Mouse (Mus musculus) forebrain, embryonic 12.5 days (tissue): Measurements from ENCODE around the gene Ovol1. TPM values are rescaled to one million over a fixed set of nuclear protein-coding genes. Genes with fewer than 3 reads are reported as not detected.

Experiments
- ATAC-seq: fragments of 200-750 bp; cut with Nextera tagmentation; 2 replicates; pipeline ENCODE4 v1.8.0; 2017; ENCODE audit warnings: moderate TSS enrichment; ENCODE audit not compliant: low FRiP score
- H3K27ac ChIP-seq: fragments of 300-500 bp; sonication (generic); 2 replicates; pipeline ENCODE4 v1.5.1; 2016; ENCODE audit warnings: mild to moderate bottlenecking
- H3K27me3 ChIP-seq: fragments of 300-500 bp; sonication (generic); 2 replicates; pipeline ENCODE4 v1.6.1; 2016; ENCODE audit warnings: mild to moderate bottlenecking
- H3K36me3 ChIP-seq: fragments of 300-500 bp; sonication (generic); replicated peaks from 2 replicates; pipeline ENCODE4 v1.6.1; 2016; ENCODE audit warnings: mild to moderate bottlenecking
- H3K4me1 ChIP-seq: fragments of 300-500 bp; sonication (generic); 2 replicates; pipeline ENCODE4 v1.6.1; 2016
- H3K4me2 ChIP-seq: fragments of 300-500 bp; sonication (generic); 2 replicates; pipeline ENCODE4 v1.6.1; 2016; ENCODE audit warnings: mild to moderate bottlenecking, moderate library complexity
- H3K4me3 ChIP-seq: fragments of 300-500 bp; sonication (generic); replicated peaks from 2 replicates; pipeline ENCODE4 v1.5.1; 2016; ENCODE audit warnings: mild to moderate bottlenecking
- H3K9ac ChIP-seq: fragments of 300-500 bp; sonication (generic); 2 replicates; pipeline ENCODE4 v1.6.1; 2016; ENCODE audit warnings: mild to moderate bottlenecking
- H3K9me3 ChIP-seq: fragments of 300-500 bp; sonication (generic); 2 replicates; pipeline ENCODE4 v1.6.1; 2016
- WGBS: fragments of 180-500 bp; shearing (Covaris S2); methylation state at CpG from one replicate; pipeline ENCODE4 v1.1.7; 2016; 5-methylcytosine and 5-hydroxymethylcytosine counted together
- polyA plus RNA-seq: library from polyadenylated mRNA; unstranded; fragments of >200 nt; fragmentation: Nextera tagmentation; extraction: Ambion mirVana; gene quantifications from 2 replicates; pipeline ENCODE4 v1.2.1, GENCODE M21; 2016

Ovol1 gene
- polyA plus RNA-seq, 1 experiment from 2014 or later: 0.22 TPM

DNA sequence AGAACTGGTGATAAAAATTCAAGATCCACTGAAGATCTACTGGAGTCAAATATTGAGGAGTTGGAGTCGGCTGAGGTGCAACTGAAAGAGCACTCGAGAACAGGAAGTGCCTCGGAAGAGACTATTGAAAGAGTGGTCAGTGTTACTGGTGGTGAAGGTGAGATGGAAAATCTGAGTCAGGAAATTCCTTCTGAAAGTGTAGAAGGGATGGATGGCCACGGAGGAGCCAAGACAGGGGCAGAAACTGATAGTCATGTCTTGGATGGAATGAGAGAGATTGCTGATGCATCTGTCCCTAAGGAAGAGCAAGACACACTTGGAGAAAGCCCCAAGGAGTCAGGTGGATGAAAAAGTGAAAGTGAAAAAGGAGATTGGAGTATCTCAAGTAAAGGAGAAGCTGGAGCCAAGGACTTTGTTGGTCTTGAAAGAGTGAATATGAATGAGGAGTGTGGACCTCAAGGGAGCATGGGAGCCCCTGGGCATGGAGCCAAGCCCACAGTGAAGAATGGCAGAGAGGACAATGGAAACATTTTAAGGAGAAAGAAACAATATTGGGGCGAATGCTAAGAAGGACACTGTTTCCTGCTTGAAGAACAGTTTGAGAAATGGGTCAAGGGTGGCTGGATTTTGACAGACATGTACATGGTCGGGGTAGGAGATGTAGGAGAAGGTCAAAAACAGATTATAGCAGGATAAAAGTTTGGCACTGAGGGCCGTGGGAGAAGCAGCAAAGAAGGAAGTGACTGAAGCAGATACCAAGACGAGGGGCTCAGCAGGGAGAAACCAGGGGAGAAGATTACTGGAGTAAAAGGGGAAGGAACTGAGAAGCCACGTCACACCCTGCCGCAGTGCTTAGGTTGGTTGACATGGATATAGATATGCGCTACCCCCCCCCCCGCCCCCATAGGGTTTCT is 48.1 kb downstream of the Ovol1 start:
- no peaks in the 10 kb centered on the region for H3K36me3 ChIP-seq
- no peak for ATAC-seq
- H3K9me3 ChIP-seq: no peaks in the 10 kb centered on the region
- peaks cover 22% of the 10 kb centered on the region for H3K4me1 ChIP-seq
- no peaks in the 10 kb centered on the region for H3K27me3 ChIP-seq
- H3K27ac ChIP-seq: no peak overlapping the region
- 83% methylated on average over 12 of the region's 12 CpGs for WGBS
- H3K4me2 ChIP-seq: no peak overlapping the region
- H3K9ac ChIP-seq: no peak overlapping the region
- no peak overlapping the region for H3K4me3 ChIP-seq

- no peaks in the 10 kb centered on the region for H3K27me3 ChIP-seq
- peaks cover 22% of the 10 kb centered on the region for H3K4me1 ChIP-seq
- no peaks in the 10 kb centered on the region for H3K9me3 ChIP-seq
- peak overlapping the region; percentile 45 for H3K4me3 ChIP-seq
- no peak for ATAC-seq
- H3K27ac ChIP-seq: no peak overlapping the region
- no peaks in the 10 kb centered on the region for H3K36me3 ChIP-seq
- H3K4me2 ChIP-seq: peak overlapping the region; percentile 67
- H3K9ac ChIP-seq: peak overlapping the region; percentile 51
- 55% methylated on average over 15 of the region's 15 CpGs for WGBS
These were observed 49.3 kb downstream of the Ovol1 start for GRCm38 (mm10) chr19:5511074-5511632.

DNA sequence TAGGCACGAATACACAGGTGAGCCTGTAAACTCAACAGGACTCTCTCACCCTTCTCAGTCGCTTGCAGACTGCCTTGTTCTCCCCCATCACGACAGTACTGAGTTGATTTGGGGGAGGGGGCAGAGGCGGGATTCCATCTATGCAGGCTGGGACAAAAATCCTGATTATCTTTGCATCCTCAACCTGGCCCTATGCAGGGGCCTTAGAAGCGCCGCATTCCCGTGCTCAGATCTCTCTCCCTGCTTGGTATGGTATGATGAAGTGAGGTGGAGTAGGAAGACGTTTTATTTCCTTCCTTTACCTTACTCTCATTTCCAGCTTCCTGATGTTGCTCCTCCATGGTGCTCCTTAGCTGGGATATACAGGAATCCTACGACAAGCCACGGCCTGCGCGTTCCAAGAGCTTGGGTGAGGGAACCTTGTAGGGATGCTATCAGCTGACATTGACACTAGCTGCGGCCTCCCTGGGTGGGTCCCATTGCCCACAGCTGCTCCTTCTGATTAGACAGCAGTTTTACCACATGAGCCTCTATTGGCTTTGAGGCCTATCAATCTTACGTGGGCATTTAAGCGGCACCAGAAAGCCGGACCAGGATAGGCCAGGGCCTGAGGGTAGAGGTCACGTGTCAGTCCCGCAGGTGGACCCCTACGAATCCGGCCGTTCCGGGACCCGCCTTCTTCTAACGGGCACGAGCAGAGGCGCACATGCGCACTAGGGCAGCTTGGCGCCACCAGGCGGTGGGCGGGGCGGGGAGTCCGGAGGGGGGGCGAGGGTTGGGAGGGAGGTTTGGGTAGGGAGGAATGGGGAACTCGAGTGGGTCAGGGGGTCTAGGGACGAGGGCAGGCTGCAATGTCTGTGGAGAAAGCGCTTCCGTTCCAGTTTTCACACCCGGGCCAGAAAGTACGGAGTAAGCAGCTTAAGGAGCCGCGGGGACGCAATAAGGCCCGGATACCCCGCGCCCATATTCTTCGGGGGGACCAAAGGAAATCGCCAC is 50.1 kb downstream of the Ovol1 start, which contains the start of gene Snx32:
Gene Snx32, minus strand, starts transcription at position 508 of the 996 bp plus-strand sequence.
- H3K27me3 ChIP-seq: no peaks in the 10 kb centered on the region
- H3K9ac ChIP-seq: peak within 1 kb of the TSS; percentile 56
- peak; percentile 100 for ATAC-seq
- peaks cover 22% of the 10 kb centered on the region for H3K4me1 ChIP-seq
- peak within 1 kb of the TSS; percentile 45 for H3K4me3 ChIP-seq
- peak within 1 kb of the TSS; percentile 67 for H3K4me2 ChIP-seq
- no peaks in the 10 kb centered on the region for H3K36me3 ChIP-seq
- H3K27ac ChIP-seq: peak within 1 kb of the TSS; percentile 56
- 3% methylated on average over 47 of the region's 47 CpGs for WGBS
- H3K9me3 ChIP-seq: no peaks in the 10 kb centered on the region

DNA sequence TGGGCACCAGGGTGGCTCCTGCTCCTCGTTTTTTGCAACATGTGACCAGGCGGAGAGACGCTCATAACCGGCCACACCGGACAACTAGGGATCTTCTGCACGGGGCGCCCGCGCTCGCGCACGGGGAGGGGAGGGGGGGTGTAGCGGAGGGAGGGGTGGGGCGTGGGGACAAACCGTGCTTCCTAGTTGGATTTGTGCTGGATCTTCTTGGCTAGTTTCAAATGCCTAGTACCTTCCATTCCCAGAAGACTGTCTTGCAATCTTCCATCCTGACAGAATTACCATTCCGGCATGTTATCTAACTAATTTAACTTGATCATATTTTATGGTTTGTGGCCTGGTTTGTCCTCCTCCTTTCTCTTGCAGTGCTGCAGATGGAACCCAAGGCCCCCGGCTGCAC is 56.8 kb downstream of the Ovol1 start, which contains the start of gene 1700020D05Rik:
Gene 1700020D05Rik, minus strand, starts transcription at position 101 of the 400 bp plus-strand sequence.
- H3K36me3 ChIP-seq: peaks cover 9% of the 10 kb centered on the region; the same call in 1 of the 2 replicates
- no peaks in the 10 kb centered on the region for H3K9me3 ChIP-seq
- no peaks in the 10 kb centered on the region for H3K4me1 ChIP-seq
- no peak within 1 kb of the TSS for H3K4me2 ChIP-seq
- no peak within 1 kb of the TSS for H3K9ac ChIP-seq
- WGBS: 52% methylated on average over 17 of the region's 17 CpGs
- ATAC-seq: no peak
- H3K4me3 ChIP-seq: no peak within 1 kb of the TSS
- no peak within 1 kb of the TSS for H3K27ac ChIP-seq
- no peaks in the 10 kb centered on the region for H3K27me3 ChIP-seq

GRCm38 (mm10) chr19:5500330-5500875 is 60.0 kb downstream of the Ovol1 start:
- Histone ChIP-seq H3K36me3 (peaks cover 39% of the 10 kb centered on the region), H3K9ac (no peak overlapping the region), H3K4me1 (no peaks in the 10 kb centered on the region), H3K27me3 (no peaks in the 10 kb centered on the region), H3K4me3 (no peak overlapping the region), H3K9me3 (no peaks in the 10 kb centered on the region), H3K4me2 (no peak overlapping the region), H3K27ac (no peak overlapping the region)
- 90% methylated on average over 2 of the region's 2 CpGs for whole genome bisulfite sequencing
- no peak for ATAC-seq

Other genes starting within 250 kb of the Ovol1 start
- not detected in 2 replicates for gene Catsper1, start 224.9 kb downstream of the Ovol1 start, polyA plus RNA-seq
- gene Cst6, start 211.1 kb downstream of the Ovol1 start, polyA plus RNA-seq: 0.66 and 0.67 TPM in 2 replicates
- 75.7 and 78.3 TPM in 2 replicates for gene Eif1ad, start 193.9 kb downstream of the Ovol1 start, polyA plus RNA-seq
- 416 and 423 TPM in 2 replicates for gene Banf1, start 193.5 kb downstream of the Ovol1 start, polyA plus RNA-seq
- 113 and 125 TPM in 2 replicates for gene Sart1, start 171.9 kb downstream of the Ovol1 start, polyA plus RNA-seq
- gene Tsga10ip, start 158.1 kb downstream of the Ovol1 start, polyA plus RNA-seq: not detected in 2 replicates
- 257 and 260 TPM in 2 replicates for gene Drap1, start 135.7 kb downstream of the Ovol1 start, polyA plus RNA-seq
- 48.3 and 50.8 TPM in 2 replicates for gene AI837181, start 135.5 kb downstream of the Ovol1 start, polyA plus RNA-seq
- not detected in 2 replicates for gene Fosl1, start 113.1 kb downstream of the Ovol1 start, polyA plus RNA-seq
- 8.0 and 9.0 TPM in 2 replicates for gene Ccdc85b, start 102.8 kb downstream of the Ovol1 start, polyA plus RNA-seq
- gene Fibp, start 100.0 kb downstream of the Ovol1 start, polyA plus RNA-seq: 122 and 128 TPM in 2 replicates
- 3.1 and 3.7 TPM in 2 replicates for gene Ctsw, start 92.1 kb downstream of the Ovol1 start, polyA plus RNA-seq
- gene Efemp2, start 86.7 kb downstream of the Ovol1 start, polyA plus RNA-seq: 40.2 and 41.9 TPM in 2 replicates
- 40.6 and 42.7 TPM in 2 replicates for gene Mus81, start 72.2 kb downstream of the Ovol1 start, polyA plus RNA-seq
- 3,168 and 3,195 TPM in 2 replicates for gene Cfl1, start 70.2 kb downstream of the Ovol1 start, polyA plus RNA-seq
- 0.26 TPM in 1 of 2 replicates, not detected in the other for gene 1700020D05Rik, start 56.9 kb downstream of the Ovol1 start, polyA plus RNA-seq
- gene Snx32, start 50.1 kb downstream of the Ovol1 start, polyA plus RNA-seq: 29.3 and 29.5 TPM in 2 replicates
- gene Ap5b1, start 7.4 kb upstream of the Ovol1 start, polyA plus RNA-seq: 1.6 TPM in 2 replicates
- gene Rnaseh2c, start 41.2 kb upstream of the Ovol1 start, polyA plus RNA-seq: 162 and 191 TPM in 2 replicates
- gene Kat5, start 49.6 kb upstream of the Ovol1 start, polyA plus RNA-seq: 65.7 and 77.2 TPM in 2 replicates
- 34.1 and 36.9 TPM in 2 replicates for gene Rela, start 76.8 kb upstream of the Ovol1 start, polyA plus RNA-seq
- 16.3 and 16.8 TPM in 2 replicates for gene Sipa1, start 103.1 kb upstream of the Ovol1 start, polyA plus RNA-seq
- gene Map3k11, start 128.1 kb upstream of the Ovol1 start, polyA plus RNA-seq: 19.2 and 22.2 TPM in 2 replicates
- gene Pcnx3, start 128.3 kb upstream of the Ovol1 start, polyA plus RNA-seq: 32.4 and 35.1 TPM in 2 replicates
- gene Kcnk7, start 143.7 kb upstream of the Ovol1 start, polyA plus RNA-seq: 0.29 TPM in 1 of 2 replicates, not detected in the other
- gene Ehbp1l1, start 165.7 kb upstream of the Ovol1 start, polyA plus RNA-seq: 6.1 and 6.7 TPM in 2 replicates
- gene Fam89b, start 169.0 kb upstream of the Ovol1 start, polyA plus RNA-seq: 170 and 172 TPM in 2 replicates
- gene Ltbp3, start 180.3 kb upstream of the Ovol1 start, polyA plus RNA-seq: 10.0 and 12.0 TPM in 2 replicates
- 63.4 and 65.3 TPM in 2 replicates for gene Scyl1, start 210.8 kb upstream of the Ovol1 start, polyA plus RNA-seq